Mouse (Mus musculus) gastrocnemius, postnatal 25 days (tissue): ENCODE results near the gene Fli1. TPM values are rescaled to one million over a fixed set of nuclear protein-coding genes. Genes with fewer than 3 reads are reported as not detected.

Experiments
- DNase-seq: peaks from one replicate; pipeline ENCODE4 v3.0.0; 2022
- total RNA-seq, 2 experiments: library from RNA; stranded (reverse); gene quantifications; 1 replicate in 1 of 2; 2 replicates in 1 of 2; pipeline ENCODE4 v1.2.3; 2021

Gene Fli1
- total RNA-seq, 2 experiments from 2014 or later, result 7.3 to 9.4 TPM

DNA sequence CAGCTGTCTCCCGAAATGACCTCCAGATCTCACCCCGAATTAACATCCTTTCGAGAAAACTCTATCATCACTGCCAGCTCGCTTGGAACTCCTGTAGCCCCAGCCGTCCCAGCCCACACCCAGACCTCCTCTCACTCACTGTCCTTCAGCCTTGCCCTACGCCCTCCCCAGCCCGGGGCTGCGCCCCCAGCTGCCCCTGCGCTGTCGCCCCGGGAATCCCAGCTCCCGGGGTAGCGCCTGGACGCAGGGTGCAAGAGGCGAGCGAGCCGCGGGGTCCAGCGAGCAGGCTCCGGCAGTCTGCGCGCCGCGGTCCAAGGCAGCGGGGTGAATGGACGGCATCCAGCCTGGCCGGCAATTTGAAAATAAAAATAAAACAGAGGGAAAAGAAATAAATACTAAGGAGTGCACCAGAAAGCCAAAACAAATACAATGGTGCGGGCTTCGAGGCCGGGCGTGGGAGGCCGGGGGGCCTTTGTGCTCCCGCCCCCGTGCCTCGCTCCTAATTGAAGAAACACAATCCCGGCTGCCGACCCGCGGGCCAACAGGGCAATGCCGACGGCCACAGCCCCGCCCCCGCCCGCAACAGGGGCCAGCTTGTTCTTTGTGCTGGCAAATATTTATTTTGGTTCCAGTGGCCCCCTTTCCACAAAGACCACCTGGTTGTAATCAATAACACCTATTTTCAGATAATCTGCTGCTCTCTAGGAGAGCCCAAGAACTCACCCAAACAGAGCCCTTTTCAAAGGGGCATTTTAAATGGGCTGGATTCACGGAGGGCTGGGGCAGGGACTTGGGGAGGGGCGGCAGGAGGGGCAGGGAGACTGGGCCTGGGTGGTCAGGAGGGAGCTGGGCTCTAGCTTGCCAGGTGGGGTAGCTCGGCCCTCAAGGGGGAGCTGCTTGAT is 133.3 kb downstream of the Fli1 start:
- DNase-seq, result peak; percentile 23

DNA sequence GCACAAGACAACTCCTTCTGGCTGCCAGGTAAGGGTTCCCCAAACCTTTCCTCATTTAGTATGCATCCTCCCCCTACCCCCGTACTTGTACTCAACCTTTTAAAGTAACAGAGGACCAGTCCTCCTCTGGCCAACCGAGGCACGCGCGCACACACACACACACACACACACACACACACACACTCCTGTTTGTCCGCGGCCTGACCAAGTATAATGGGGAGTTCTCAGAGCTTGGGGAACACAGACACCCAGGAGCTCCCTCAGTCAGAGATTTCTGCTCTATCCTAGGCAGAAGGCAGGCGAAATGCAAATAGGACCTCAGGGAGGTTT is 134.0 kb downstream of the Fli1 start:
- DNase-seq, result no peak

DNA sequence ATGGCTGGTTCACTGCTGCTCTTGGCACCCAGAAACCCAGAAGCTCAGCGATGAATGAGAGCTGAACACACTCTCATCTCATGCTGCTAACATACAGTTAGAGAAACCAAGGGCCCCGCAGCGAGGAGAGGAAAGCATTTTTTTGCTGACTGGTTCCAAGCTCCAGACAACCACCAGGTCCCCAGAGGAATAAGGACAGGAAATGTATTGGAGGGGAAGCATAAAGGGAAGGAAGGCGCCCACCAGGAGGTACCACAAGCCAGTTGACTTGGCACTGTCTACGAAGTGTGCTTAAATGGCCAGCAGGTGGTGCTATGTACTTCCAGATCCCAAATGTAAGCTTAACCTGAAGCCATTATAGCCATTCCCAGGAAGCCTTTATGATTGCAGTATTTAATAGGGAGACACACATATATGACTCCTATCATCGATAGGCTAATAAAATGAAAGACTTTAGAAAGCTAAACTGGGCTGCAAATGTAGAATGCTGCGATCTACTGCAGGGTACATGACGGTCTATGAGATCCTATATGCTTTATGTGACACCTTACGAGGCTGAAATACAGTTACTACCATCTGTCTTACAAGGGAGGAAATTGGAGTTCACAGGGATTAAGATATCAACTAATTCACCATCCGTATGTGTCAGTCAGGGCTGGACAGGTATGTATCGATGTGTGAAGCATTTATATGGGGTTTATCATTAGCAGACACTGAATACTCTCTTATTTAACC is 137.3 kb downstream of the Fli1 start:
- DNase-seq, result no peak

DNA sequence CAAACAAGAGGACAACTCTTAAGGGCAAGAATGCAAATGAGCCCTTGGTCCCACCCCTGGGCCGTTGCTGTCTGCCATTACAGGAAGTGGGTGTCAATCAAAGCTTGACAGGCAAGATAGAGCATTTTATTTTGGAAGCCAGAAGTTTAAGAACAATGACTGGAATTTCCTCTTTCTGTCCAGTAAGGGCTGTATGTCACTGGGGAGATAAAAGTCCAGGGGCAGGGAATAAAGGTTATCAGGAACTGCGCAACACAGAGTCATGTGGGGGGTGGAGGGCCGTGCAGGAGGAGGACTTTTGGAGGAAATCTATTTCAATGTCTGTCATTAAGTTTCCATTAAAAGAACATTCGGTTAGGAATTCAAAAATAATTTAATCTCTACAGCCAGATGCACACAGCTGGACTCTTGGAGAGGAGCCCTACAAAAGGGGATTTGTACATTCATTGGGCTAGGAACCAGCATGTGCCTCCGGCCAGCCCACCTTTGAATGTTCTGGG is 141.9 kb downstream of the Fli1 start:
- DNase-seq, result no peak

DNA sequence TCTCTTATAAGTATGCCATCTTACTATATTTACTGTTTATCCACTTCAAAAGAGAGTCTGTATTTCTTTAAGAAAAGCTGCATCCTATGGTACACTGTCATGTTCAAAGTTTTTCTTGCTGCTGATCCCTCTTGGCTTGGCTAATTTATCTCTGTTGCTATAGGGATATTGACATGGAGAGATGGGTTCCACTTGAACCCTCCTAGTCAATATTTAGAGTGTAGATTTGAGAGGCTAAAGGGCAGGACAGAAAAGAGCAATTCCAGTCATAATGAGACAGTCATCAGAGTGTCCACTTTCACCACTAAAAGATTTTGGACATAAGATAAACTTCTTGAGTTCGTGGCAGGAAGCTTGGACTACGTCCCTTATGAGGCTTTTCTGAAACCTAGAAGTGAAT is 142.4 kb downstream of the Fli1 start:
- DNase-seq, result no peak

DNA sequence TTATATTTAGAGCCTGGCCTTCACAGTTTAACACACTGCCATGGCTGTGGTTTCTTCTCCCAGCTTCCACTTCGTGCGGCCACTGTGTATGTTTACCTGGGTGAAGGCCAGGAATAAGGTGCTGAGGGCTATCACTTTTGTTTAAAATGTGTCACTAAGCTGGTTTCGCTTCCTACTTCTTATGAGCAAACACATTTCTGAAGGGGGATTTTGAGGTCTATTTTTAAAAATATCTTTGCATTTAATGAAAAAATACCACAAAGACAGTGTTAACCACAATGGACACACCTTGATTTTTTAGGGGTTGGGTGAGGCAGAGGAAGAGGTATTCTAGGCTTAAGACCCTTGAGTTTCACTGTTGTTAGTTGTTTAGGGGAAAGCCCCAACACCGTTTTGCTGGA is 147.9 kb downstream of the Fli1 start:
- DNase-seq, result no peak

DNA sequence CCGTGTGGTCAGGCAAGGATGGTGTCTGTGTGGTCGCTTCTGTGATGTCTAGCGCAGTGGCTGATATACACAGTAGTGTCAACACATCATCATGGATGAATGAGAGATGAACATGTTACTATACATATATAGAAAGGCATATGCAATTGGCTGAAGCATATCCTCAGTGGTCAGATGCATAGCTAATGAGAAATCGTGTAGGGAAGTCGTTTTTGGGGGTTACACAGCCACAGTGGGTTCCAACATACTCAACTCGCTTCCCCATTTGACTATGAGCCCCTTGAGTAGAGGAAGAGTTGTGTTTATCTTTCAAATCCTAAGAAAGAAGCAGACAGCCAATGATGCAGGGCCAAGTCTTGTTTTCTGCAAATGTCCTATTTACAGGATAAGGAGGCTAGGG is 149.9 kb downstream of the Fli1 start:
- DNase-seq, result no peak

DNA sequence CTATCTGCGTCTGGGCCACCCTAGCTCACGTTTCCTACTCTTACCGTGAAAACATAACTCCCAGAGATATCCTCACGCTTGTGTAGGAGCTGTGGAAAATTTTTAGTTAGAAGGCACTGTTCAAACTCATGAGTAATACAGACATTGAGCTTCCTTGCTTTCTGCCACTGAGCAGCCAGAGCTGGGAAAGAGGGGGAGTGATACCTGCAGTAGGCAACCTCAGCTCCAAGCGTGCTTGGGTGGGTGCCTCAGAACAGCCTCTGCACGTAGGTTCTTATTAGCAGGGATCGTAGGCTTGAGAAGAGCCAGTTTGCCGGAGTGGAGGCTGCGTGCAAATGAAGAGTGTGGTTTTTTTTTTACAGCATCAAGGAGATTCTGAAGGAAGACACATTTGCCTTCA is 151.0 kb downstream of the Fli1 start:
- no peak for DNase-seq

DNA sequence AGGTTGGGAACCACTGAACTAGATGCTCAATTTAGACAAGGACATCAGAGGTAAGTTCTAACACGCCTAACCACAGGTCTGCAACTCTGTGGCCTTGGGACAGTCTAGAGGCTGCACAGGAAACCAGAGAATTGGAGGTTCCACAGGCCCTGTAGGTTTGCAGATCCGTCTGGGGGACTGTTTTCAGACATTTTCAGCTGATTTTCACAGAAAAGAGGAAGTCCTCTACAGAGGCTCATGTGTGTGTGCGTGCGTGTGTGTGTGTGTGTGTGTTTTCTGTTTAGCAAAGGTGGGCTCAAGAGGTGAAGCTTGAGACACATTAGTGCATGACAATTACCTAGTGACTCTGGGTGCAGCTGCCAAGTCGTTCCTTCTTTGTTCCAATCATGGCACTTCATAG is 151.6 kb downstream of the Fli1 start:
- no peak for DNase-seq

DNA sequence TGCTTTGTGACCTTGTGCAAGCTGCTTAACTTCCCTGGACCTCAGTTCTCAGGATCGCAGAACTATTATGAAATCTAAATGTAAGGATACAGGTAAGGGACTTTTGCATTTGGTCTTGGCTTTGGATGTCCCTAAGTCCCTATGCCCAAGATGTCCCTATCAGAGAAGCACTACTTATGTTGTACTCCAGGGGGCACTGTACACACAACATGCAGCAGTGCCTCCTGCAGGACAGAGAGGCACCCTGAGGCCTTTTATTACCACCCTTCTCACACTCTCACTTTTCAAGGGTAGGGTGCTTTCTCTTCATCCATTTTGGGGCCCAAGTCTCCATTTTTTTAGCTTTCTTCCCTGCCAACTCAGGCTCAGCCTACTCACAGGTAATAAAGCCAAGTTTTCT is 154.5 kb downstream of the Fli1 start:
- no peak for DNase-seq

DNA sequence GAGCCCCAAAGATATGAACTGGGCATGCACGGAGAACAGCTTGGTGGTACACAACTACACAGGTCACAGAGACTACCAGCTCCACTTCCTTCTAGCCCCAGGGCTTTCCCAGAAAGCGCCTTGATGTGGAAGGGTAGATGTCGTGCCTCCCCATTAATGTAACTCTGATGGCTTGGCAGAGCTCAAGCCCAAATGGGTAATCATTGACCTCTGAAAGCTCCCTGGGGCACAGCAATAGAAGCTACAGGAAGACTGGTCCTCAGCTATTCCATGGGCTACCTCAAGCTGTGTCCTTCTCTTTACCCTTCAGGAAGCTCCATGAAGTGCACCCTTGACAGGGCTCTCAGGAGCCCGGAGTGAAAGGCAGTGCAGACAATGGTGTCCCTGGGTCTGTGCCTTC is 157.8 kb downstream of the Fli1 start:
- no peak for DNase-seq

DNA sequence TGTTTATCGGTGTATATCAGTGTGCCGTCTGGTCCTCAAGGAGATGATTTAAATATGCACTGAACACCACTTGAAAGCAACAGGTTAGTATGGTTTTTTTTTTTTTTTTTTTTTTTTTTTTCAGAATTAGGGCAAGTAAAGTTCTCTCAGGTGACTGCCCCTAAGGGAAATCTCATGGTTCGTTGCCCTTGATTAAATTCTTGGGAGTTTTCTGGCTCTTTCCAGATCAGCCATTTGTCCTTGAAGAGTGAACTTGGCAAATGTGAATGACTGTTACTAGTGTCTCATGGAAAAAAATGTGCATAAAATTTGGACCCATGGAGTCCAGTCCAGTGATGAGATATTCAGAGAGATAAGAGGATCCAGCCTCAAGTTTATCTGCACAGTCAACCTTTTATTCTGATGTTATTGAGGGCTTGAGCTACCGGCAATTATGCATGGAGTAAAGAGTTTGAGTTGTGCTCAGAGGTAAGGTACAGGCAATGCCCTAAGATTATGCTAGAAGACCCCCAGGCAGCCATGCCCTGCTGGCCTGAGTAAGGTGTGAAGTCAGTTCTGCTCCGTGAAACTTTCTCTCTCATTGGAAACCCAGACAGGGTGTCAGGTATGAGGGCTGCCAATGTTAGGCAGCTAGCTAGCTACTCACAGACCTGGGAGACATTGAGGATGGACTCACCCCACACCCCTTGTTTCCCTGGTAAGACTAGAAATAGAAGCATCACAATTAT is 165.6 kb downstream of the Fli1 start:
- DNase-seq, result no peak

DNA sequence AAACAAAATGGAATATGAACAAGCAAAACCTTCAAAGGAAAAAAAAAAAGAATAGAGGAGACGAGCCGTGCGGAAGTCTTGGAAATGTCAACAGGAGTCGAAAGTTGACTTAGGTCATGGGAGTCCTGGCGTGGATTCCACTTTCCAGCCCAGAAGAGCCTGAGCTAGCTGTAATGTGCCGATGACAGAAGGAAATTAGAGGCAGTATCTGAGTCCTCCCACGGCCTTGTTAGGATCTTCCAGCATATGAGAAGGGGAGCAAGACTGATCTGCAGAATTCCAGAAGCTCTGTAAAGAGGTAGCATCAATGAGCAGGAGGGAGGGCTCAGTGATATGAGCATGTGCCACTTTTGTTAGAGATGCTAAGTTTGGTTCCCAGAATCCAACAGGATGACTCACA is 166.6 kb downstream of the Fli1 start:
- no peak for DNase-seq

DNA sequence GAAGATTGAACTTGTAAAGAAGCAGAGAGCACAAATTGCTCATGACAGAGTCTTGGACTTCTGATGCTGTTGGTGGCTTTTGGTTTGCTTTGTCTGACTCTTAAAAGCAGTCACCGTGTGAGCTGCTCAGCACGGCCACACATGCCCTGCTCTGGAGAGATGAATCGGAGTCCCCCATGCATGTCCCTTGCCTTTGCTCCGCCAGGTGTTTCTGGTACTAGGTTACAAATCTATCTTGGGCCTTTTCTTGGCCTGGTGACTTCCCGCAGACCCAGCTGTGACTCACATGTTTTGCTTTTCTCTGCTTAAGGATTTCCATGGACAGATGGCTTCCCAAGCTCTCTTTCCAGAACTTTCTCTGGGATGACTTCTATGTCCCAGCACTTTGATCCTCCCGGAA is 169.0 kb downstream of the Fli1 start:
- DNase-seq, result no peak

Other genes with a start within 250 kb of the Fli1 start
- not detected for gene Kcnj5, start 198.5 kb downstream of the Fli1 start, total RNA-seq
- not detected for gene Kcnj1, start 170.4 kb downstream of the Fli1 start, total RNA-seq
- 10 to 100 TPM; 19.1 to 21.7 TPM for gene Ets1, start 93.4 kb upstream of the Fli1 start, total RNA-seq